Mouse (Mus musculus): ENCODE measurements around the gene Actr2.
"Not testable (repeated sequence)": the region's sequence is repeated elsewhere in the genome, so short reads cannot be mapped to it uniquely, and the experiment has no call there.

The Actr2 gene

GRCm38 (mm10) chr11:20116030-20116551 lies 3.4 kb upstream of the Actr2 start:
- DNase-seq (ENCODE audit: low spot score), result no peak

- peak; percentile 75 for DNase-seq (ENCODE audit: low spot score)
Measured at GRCm38 (mm10) chr11:20112006-20112740, 540 bp downstream of the Actr2 start.

- no peak for DNase-seq (ENCODE audit: low spot score)
Measured at GRCm38 (mm10) chr11:20108151-20108550, 4.6 kb downstream of the Actr2 start.

- no peak for DNase-seq (ENCODE audit: low spot score)
Measured at GRCm38 (mm10) chr11:20107683-20108082, 5.0 kb downstream of the Actr2 start.

GRCm38 (mm10) chr11:20106946-20107345 lies 5.8 kb downstream of the Actr2 start:
- no peak for DNase-seq (ENCODE audit: low spot score)

- no peak for DNase-seq (ENCODE audit: low spot score)
Measured at GRCm38 (mm10) chr11:20103949-20104348, 8.8 kb downstream of the Actr2 start.

- no peak for DNase-seq (ENCODE audit: low spot score)
Measured at GRCm38 (mm10) chr11:20086306-20086705, 26.4 kb downstream of the Actr2 start.

- DNase-seq (ENCODE audit: low spot score), result no peak
Measured at GRCm38 (mm10) chr11:20085635-20086034, 27.1 kb downstream of the Actr2 start.

GRCm38 (mm10) chr11:20075415-20075814 lies 37.3 kb downstream of the Actr2 start:
- DNase-seq (ENCODE audit: low spot score), result no peak

- DNase-seq (ENCODE audit: low spot score), result no peak
Measured at GRCm38 (mm10) chr11:20072826-20073225, 39.9 kb downstream of the Actr2 start.

GRCm38 (mm10) chr11:20072174-20072573 lies 40.5 kb downstream of the Actr2 start:
- DNase-seq (ENCODE audit: low spot score), result peak; percentile 63

- DNase-seq (ENCODE audit: low spot score), result no peak
Measured at GRCm38 (mm10) chr11:20068346-20069004, 44.2 kb downstream of the Actr2 start.

GRCm38 (mm10) chr11:20067521-20067920 lies 45.2 kb downstream of the Actr2 start:
- peak; percentile 15 for DNase-seq (ENCODE audit: low spot score)

- DNase-seq (ENCODE audit: low spot score), result peak; percentile 30
Measured at GRCm38 (mm10) chr11:20066106-20066505, 46.6 kb downstream of the Actr2 start.

- no peak for DNase-seq (ENCODE audit: low spot score)
Measured at GRCm38 (mm10) chr11:20064926-20065325, 47.8 kb downstream of the Actr2 start.

- not testable (repeated sequence) for DNase-seq (ENCODE audit: low spot score)
Measured at GRCm38 (mm10) chr11:20064086-20064485, 48.6 kb downstream of the Actr2 start.

GRCm38 (mm10) chr11:20062801-20063200 lies 49.9 kb downstream of the Actr2 start:
- DNase-seq (ENCODE audit: low spot score), result not testable (repeated sequence)

- DNase-seq (ENCODE audit: low spot score), result no peak
Measured at GRCm38 (mm10) chr11:20059736-20060135, 53.0 kb downstream of the Actr2 start.

GRCm38 (mm10) chr11:20057429-20057828 lies 55.3 kb downstream of the Actr2 start:
- DNase-seq (ENCODE audit: low spot score), result no peak

- DNase-seq (ENCODE audit: low spot score), result no peak
Measured at GRCm38 (mm10) chr11:20056168-20056567, 56.5 kb downstream of the Actr2 start.

GRCm38 (mm10) chr11:20054617-20055016 lies 58.1 kb downstream of the Actr2 start:
- DNase-seq (ENCODE audit: low spot score), result no peak

- no peak for DNase-seq (ENCODE audit: low spot score)
Measured at GRCm38 (mm10) chr11:20053951-20054350, 58.8 kb downstream of the Actr2 start.

- DNase-seq (ENCODE audit: low spot score), result no peak
Measured at GRCm38 (mm10) chr11:20052814-20053536, 59.7 kb downstream of the Actr2 start.

Data from adipocyte (in vitro differentiated cells).